Mouse (Mus musculus): ENCODE results near the gene Gxylt1.
A peak's percentile ranks its signal among the peaks of the same experiment; 100 is the strongest.
"Not testable (repeated sequence)": the region's sequence is repeated elsewhere in the genome, so short reads cannot be mapped to it uniquely, and the experiment has no call there.

The Gxylt1 gene

DNA sequence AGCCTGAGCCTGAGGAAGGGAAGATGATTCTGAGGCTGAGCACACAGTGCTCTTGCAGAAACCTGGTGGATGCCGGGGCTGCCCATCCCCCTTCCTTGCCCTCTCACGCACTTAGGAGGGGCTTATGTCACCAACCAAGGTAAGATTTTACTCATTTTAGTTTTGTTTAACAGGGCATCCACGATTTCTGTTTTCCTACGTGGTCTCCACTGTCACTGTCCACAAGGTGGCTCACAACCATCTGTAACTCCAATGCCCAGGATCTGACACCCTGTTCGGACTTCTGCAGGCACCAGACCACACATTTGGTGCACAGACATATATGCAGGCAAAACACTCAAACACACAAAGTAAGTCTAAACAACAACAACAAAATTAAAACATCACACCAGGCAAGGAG, 12.2 kb downstream of the Gxylt1 start:
- no peak for DNase-seq

- no peak for DNase-seq
These were observed 12.7 kb downstream of the Gxylt1 start for GRCm38 (mm10) chr15:93262274-93262673.

DNA sequence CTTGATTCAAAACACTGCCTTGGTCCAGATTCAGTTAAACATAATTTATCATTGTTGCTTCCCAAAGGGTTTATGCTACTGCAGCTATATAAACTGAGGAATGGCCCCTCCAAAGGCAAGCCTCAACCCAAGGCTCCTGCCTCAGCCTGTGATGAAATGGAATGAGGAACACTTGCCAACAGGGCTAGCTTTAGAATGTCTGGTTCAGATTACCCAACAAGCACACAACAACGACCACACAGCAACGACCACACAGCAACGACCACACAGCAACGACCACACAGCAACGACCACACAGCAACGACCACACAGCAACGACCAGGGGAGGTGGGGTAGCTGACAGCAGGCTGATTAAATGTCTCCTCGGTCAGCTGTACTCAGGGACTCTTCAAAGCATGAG, 15.0 kb downstream of the Gxylt1 start:
- DNase-seq, result no peak

DNA sequence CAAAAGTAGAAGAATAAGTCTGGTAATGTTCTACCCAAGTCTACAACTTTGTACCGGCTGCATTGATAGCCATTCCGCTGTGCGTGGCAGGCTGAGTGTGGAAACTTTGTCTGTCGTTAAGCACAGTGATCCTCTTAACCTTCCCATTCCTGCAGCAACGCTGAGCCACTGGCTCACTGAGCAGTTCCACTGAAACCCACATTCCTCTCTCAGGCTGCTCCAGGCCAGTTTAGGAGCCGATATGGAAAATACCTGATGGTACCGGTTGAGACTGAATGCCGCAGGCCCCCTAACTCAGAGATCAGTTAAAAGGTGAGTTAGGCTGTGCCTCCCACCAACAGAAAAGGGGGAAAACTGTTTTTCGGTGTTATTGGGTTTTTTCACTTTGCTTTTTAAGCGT, 19.7 kb downstream of the Gxylt1 start:
- no peak for DNase-seq

- DNase-seq, result no peak
These were observed 21.8 kb downstream of the Gxylt1 start for GRCm38 (mm10) chr15:93253172-93253571.

DNA sequence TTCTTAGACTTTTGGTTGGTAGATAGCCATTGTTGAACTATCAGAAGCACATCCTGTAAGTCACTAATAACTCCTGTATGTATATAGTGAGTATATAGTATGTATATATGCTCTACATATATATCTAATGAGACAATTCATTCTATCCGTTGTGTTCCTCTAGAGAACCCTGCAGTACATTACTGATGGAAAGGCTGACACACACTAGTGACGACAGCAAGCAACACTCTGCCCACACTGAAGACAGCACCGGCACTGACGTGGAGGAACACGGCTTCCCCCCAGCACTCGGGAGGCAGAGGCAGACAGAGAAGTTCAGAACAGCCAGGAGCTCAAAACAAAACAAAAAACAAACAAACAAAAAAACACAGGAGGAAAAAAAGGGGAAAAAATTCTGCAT, 22.6 kb downstream of the Gxylt1 start:
- DNase-seq, result no peak

DNA sequence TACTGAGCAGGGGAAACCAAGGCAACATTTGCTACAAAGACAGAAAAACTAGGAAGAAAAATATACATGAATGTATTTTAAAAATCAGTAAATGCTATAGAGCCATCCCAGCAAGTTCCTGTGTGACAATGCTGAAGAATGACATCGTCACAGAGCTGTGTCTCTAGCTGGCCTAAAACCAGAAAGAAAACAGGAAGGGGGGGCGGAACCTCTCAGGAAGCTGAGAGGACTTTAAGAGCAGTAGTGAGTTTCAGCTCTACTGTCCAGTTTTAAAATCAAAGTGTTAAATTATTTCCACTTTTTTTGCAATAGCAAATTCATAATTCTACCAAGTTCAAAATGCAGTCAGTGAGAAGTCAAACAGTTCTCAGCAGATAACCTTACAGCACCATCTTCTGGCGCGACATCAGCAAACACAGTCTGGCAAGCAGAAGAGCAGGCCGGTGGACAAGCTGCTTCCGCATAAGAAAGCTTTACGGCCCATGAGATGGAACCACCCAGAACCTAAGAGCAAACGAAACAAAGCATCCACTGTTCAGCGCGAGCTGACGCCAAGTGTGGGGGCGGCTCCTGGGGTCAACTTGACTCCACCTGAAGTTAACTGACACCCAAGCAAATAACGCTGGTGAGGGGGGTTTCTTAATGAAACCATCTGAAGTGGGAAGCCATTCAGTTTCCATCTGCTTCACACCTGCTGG, 23.3 kb downstream of the Gxylt1 start:
- DNase-seq, result peak; percentile 38

DNA sequence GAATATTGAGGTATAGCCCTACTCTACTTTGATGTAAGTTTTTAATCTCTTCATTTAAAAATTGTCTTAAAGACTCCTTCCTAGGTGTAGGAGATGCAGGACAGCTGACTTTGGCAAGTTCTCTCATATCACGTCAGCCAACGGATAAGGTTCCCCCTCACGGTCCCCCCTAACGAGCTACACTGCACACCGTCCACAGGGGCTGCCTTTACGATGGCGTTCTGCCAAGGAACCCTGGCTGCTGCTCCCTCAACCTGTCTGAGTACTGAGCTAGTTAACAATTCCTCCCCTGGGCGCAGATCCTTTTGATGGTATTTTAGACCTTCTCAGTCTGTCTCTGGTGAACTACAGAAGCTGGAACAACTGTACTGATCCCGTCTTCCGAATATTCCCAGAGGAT, 31.8 kb downstream of the Gxylt1 start:
- no peak for DNase-seq

GRCm38 (mm10) chr15:93236456-93236855, 38.5 kb downstream of the Gxylt1 start:
- not testable (repeated sequence) for DNase-seq

- no peak for DNase-seq
These were observed 46.0 kb downstream of the Gxylt1 start for GRCm38 (mm10) chr15:93229028-93229427.

GRCm38 (mm10) chr15:93228375-93228774, 46.6 kb downstream of the Gxylt1 start:
- DNase-seq, result no peak

DNA sequence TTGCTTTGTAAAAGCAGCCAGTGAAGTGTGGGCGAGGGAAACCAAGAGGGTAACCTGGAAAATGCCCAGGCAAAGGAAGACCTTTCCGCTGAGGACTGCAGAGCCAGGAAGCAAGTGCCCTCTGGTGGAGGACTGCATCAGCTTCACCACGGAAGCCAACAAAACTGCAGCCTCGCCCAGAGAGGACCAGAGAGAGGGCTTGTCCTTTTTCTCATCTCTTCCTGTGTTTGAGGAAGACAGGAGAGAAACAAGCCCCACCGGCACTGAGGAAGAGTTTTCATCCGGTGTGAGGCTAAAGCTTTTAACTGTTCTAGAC, 47.3 kb downstream of the Gxylt1 start:
- peak; percentile 26 for DNase-seq

DNA sequence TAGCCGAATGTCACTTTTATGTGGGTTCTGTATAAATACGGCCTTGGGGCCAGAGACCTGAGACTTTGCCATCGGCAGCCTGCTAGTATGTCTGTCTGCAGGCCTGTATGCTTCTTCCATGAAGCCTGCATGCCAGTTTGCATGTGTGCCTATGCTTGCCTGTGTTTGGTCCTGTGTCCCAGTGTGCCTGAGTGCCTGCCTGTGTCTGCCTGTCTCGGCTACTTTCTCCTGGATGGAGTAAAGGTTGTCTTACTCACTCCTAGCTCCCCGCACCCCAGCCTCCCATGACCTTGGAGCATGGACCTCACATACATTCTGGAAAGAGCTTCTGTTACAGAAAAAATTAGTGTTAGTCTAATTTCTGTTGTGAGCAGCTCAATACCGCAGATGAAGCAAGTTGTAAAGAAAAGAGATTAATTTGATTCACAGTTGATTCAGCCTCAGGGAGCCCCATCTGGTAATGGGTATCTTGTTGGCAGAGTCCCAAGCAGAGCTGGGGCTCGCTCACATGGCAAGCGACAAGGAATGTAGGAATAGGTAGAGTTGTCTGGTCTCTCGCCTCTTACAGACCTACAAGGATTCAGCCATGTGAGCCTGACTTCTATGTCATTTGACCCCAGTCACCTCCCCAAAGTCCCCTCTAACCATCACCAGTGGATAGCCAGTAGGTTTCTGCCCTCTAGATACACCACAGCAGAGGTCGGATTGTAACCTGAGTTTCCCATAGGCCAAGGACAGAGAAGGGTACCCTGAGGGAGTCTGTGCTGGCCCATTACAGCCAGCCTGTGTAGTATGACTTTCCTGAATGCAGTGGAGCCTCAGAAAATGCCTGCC, 47.8 kb downstream of the Gxylt1 start:
- DNase-seq, result no peak

- no peak for DNase-seq
These were observed 52.5 kb downstream of the Gxylt1 start for GRCm38 (mm10) chr15:93222475-93222874.

- no peak for DNase-seq
These were observed 62.4 kb downstream of the Gxylt1 start for GRCm38 (mm10) chr15:93212617-93213016.

- no peak for DNase-seq
These were observed 70.1 kb downstream of the Gxylt1 start for GRCm38 (mm10) chr15:93204861-93205260.

DNA sequence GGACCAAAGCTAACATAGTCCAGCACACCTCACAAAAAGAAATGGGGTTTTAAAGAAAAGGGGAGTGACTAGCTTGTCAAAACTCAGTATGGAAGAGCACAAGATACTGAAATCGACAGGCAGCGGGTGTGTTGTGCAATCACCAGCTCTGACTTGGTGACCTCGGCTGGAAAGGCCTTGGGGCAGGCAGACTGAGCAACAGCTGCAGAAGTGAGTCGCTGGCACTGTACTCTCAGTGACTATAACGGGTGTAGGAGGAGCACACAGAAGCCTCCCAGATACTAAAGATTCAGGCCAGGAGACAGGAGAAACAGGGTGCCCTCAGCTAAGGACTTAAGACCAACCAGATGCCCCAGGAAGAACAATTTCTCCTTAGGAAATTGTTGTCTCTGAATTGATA, 73.0 kb downstream of the Gxylt1 start:
- DNase-seq, result no peak

DNA sequence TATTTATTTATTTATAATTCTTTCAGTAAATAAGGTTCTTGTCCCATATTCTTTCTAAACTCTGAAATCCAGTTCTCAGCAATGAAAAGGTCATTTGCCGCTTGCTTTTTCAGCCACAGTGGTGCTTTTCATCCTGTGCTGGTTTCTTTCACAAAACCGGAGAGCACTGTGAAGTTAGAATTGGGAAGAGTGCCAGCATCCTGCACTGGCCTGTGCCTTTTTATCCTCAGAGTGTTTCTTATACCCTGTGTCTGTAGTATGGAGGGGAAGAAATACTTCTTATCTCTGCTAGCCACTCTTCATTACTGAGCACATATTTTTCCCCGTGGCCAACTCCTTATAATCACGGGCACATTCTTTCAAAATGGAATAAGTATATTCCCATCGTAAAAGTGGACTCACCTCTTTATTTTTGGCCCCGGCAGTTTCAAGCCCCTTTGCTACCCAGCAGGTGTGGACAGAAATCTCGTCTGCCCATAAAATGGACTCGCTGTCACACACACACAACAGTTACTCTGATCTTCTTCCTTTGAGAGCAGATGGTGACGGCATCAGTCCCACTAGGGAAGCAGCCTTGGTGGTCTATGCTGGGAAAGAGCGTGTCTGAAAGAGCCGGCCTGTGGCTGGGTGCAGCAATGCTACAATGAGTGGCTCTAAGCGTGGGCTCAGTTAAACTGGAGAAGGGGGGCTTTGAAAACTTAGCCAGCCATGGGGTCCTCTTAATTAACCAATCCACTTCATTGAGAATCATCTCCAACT, 83.4 kb downstream of the Gxylt1 start:
- no peak for DNase-seq

All from layer of hippocampus, adult 9-11 months (tissue).